Mouse (Mus musculus) kidney, embryonic 14.5 days (tissue): Measurements from ENCODE around the gene Tlr3. TPM values are rescaled to one million over a fixed set of nuclear protein-coding genes. Genes with fewer than 3 reads are reported as not detected.
A peak's percentile ranks its signal among the peaks of the same experiment; 100 is the strongest.

Experiments
- ATAC-seq: fragments of 200-750 bp; cut with Nextera tagmentation; 2 replicates; pipeline ENCODE4 v1.8.0; 2017; ENCODE audit warnings: moderate number of reproducible peaks, mild to moderate bottlenecking, moderate TSS enrichment, moderate library complexity; ENCODE audit not compliant: low FRiP score, low TSS enrichment
- H3K27ac ChIP-seq: fragments of 300-500 bp; sonication (generic); 2 replicates; pipeline ENCODE4 v1.5.1; 2014; ENCODE audit warnings: low read depth, mild to moderate bottlenecking, low read length, moderate library complexity, mixed read lengths
- H3K27me3 ChIP-seq: fragments of 300-500 bp; sonication (generic); 2 replicates; pipeline ENCODE4 v1.6.1; 2014; ENCODE audit warnings: mild to moderate bottlenecking, low read length; ENCODE audit not compliant: control insufficient read depth, insufficient read depth
- H3K36me3 ChIP-seq: fragments of 300-500 bp; sonication (generic); 2 replicates; pipeline ENCODE4 v1.6.1; 2014; ENCODE audit warnings: low read length, mixed read lengths; ENCODE audit not compliant: control insufficient read depth, insufficient read depth
- H3K4me1 ChIP-seq: fragments of 300-500 bp; sonication (generic); 2 replicates; pipeline ENCODE4 v1.6.1; 2014; ENCODE audit warnings: low read length, mixed read lengths; ENCODE audit not compliant: control insufficient read depth, insufficient read depth
- H3K4me2 ChIP-seq: fragments of 300-500 bp; sonication (generic); replicated peaks from 2 replicates; pipeline ENCODE4 v1.6.1; 2014; ENCODE audit warnings: low read depth, mild to moderate bottlenecking, low read length
- H3K4me3 ChIP-seq: fragments of 300-500 bp; sonication (generic); 2 replicates; pipeline ENCODE4 v1.5.1; 2014; ENCODE audit warnings: mild to moderate bottlenecking, low read length
- H3K9ac ChIP-seq: fragments of 300-500 bp; sonication (generic); 2 replicates; pipeline ENCODE4 v1.6.1; 2014; ENCODE audit warnings: low read depth, mild to moderate bottlenecking, low read length, moderate library complexity
- H3K9me3 ChIP-seq: fragments of 300-500 bp; sonication (generic); 2 replicates; pipeline ENCODE4 v1.6.1; 2016; ENCODE audit warnings: low read length; ENCODE audit not compliant: control insufficient read depth
- WGBS: fragments of 180-500 bp; shearing (Covaris S2); extraction: QIAGEN DNeasy Blood & Tissue Kit; methylation state at CpG from one replicate; pipeline ENCODE4 v1.1.7; 2014; 5-methylcytosine and 5-hydroxymethylcytosine counted together
- polyA plus RNA-seq: library from polyadenylated mRNA; unstranded; fragments of >200 nt; fragmentation: Nextera tagmentation; extraction: Ambion mirVana; gene quantifications from 2 replicates; pipeline ENCODE4 v1.2.1, GENCODE M21; 2014

The Tlr3 gene
- polyA plus RNA-seq, 1 experiment from 2014 or later: 3.8 TPM

GRCm38 (mm10) chr8:45363220-45363619 lies 47.7 kb downstream of the Tlr3 start:
- 70% methylated on average over 1 of the region's 1 CpGs for WGBS
- no peak for ATAC-seq
- 0 out of 2 replicates have a peak, but pooled peaks cover 2% of the 10 kb centered on the region for H3K4me1 ChIP-seq
- no peak overlapping the region for H3K27ac ChIP-seq
- no peaks in the 10 kb centered on the region for H3K9me3 ChIP-seq
- no peak overlapping the region for H3K9ac ChIP-seq
- no peak overlapping the region for H3K4me2 ChIP-seq
- H3K27me3 ChIP-seq: no peaks in the 10 kb centered on the region
- H3K4me3 ChIP-seq: no peak overlapping the region
- H3K36me3 ChIP-seq: no peaks in the 10 kb centered on the region

DNA sequence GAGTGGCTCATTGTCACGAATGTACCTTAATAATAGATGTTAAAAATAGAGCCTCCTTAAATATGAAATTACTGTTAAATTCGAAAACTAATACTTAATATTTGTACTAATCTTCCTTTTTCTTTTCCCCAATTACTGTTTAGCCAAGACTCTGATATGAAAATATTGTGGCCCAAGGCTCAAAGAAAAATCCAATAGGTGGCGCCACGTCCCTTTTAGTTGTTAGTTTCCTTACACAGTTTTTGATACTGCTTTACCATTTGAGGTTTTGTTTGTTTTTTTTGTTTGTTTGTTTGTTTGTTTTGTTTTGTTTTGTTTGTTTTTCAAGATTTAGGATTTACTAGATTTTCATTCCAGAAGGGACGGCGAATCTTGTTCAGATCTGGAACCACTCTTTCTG lies 48.6 kb downstream of the Tlr3 start:
- 75% methylated on average over 6 of the region's 6 CpGs for WGBS
- H3K9ac ChIP-seq: no peak overlapping the region
- H3K27me3 ChIP-seq: no peaks in the 10 kb centered on the region
- ATAC-seq: no peak
- H3K36me3 ChIP-seq: no peaks in the 10 kb centered on the region
- 0 out of 2 replicates have a peak, but pooled peaks cover 2% of the 10 kb centered on the region for H3K4me1 ChIP-seq
- no peak overlapping the region for H3K4me2 ChIP-seq
- no peak overlapping the region for H3K4me3 ChIP-seq
- H3K27ac ChIP-seq: no peak overlapping the region
- no peaks in the 10 kb centered on the region for H3K9me3 ChIP-seq

- Histone ChIP-seq H3K9me3 (no peaks in the 10 kb centered on the region), H3K9ac (0 out of 2 replicates have a peak overlapping the region, but pooled peaks have one; percentile 91), H3K4me3 (peak overlapping the region; percentile 76), H3K27ac (peak overlapping the region; percentile 77; the same call in 1 of the 2 replicates), H3K4me2 (peak overlapping the region; percentile 92), H3K4me1 (0 out of 2 replicates have a peak, but pooled peaks cover 2% of the 10 kb centered on the region), H3K36me3 (no peaks in the 10 kb centered on the region), H3K27me3 (no peaks in the 10 kb centered on the region)
- WGBS: 81% methylated on average over 6 of the region's 6 CpGs
- ATAC-seq: no peak
These were observed 51.7 kb downstream of the Tlr3 start for GRCm38 (mm10) chr8:45359091-45359605.

DNA sequence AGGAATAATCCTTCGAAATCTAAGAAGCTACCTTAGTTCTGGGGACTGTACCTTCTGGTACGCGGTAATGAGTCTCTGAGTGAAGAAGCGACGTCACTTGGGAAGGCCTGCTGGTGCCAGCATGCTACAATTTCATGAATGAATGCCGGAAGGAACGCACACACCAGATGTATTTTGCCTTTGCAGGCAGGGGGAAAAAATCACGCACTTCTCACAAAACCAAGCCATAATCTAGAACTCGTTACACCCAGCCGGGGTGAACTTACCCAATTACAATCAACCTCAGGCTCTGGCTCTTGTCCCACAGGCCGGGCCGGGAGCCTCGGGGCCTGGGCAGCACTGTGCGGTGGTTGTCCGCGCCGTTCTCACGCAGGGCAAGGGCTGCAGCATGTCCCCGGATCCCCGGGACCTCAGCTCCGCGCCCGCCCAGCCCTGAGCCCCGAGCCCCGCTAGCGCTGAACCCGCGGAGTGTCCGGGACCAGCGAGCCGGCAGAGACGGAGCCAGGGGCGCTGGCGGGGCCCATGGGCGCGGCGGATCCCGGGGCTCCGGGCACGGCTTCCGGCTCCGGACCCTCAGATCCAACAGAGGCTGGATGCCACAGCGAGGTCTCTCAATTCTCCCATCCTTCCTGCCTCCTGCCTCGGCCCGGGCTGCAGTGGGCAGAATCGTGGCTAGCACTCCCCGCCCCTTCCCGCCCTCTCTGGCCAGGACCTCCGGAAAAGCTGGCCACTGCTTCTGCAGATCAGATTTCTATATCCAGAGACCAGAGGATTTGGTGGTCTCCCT lies 52.6 kb downstream of the Tlr3 start:
- Histone ChIP-seq H3K4me1 (0 out of 2 replicates have a peak, but pooled peaks cover 2% of the 10 kb centered on the region), H3K9me3 (no peaks in the 10 kb centered on the region), H3K36me3 (peaks cover 6% of the 10 kb centered on the region; the same call in 1 of the 2 replicates), H3K27ac (peak overlapping the region; percentile 77), H3K9ac (peak overlapping the region; percentile 91), H3K4me2 (peak overlapping the region; percentile 92), H3K27me3 (no peaks in the 10 kb centered on the region), H3K4me3 (peak overlapping the region; percentile 76)
- peak; percentile 81 for ATAC-seq
- WGBS: 3% methylated on average over 46 of the region's 49 CpGs

DNA sequence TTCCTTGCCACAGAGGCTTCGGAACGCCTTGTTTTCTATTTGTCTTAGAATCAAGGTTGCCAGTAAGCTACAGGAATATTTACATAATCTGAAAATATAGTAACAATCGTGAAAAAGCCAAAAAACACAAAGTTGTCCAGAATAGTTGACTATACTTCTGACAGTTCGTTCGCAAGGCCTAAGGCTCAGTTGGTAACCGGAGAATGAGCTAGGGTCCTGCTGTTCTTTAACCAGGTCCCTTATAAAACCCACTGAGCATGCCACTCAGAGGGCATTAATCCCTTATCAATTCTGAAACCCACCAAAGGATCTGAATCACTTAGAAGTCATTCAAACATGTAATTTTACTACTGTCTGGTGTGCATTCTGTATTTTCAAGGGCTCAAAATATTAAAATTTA lies 55.1 kb downstream of the Tlr3 start:
- 0 out of 2 replicates have a peak, but pooled peaks cover 2% of the 10 kb centered on the region for H3K4me1 ChIP-seq
- peaks cover 23% of the 10 kb centered on the region; the same call in 1 of the 2 replicates for H3K36me3 ChIP-seq
- H3K9me3 ChIP-seq: no peaks in the 10 kb centered on the region
- H3K27ac ChIP-seq: peak overlapping the region; percentile 67; the same call in 1 of the 2 replicates
- no peak overlapping the region; the same call in 1 of the 2 replicates for H3K4me2 ChIP-seq
- ATAC-seq: no peak
- H3K4me3 ChIP-seq: no peak overlapping the region
- H3K27me3 ChIP-seq: no peaks in the 10 kb centered on the region
- no peak overlapping the region for H3K9ac ChIP-seq
- 72% methylated on average over 6 of the region's 6 CpGs for WGBS

Other genes starting within 250 kb of the Tlr3 start
- gene F11, start 149.0 kb downstream of the Tlr3 start, polyA plus RNA-seq: not detected in 2 replicates
- 0.05 TPM in 1 of 2 replicates, not detected in the other for gene Klkb1, start 116.2 kb downstream of the Tlr3 start, polyA plus RNA-seq
- gene Gm45753, start 102.6 kb downstream of the Tlr3 start, polyA plus RNA-seq: 0.10 TPM in 1 of 2 replicates, not detected in the other
- gene Cyp4v3, start 77.9 kb downstream of the Tlr3 start, polyA plus RNA-seq: 0.83 and 1.2 TPM in 2 replicates
- 47.5 and 62.8 TPM in 2 replicates for gene Fam149a, start 28.8 kb downstream of the Tlr3 start, polyA plus RNA-seq
- gene Sorbs2, start 96.7 kb upstream of the Tlr3 start, polyA plus RNA-seq: 36.2 and 54.8 TPM in 2 replicates